ENCODE assay signal across 28 mouse cellular contexts in genomic region chr8:115562362-115562761, GRCm38 (mm10).
A peak's percentile ranks its signal among the peaks of the same experiment; 100 is the strongest.
DNase-seq lines count a peak whose midpoint lies in the region; ATAC-seq and TF ChIP-seq lines count a peak whose summit lies in the region.
"Had no signal": no experiment of that assay in that cellular context is flagged by ENCODE, and none has a peak within 500 bp of the region (broad histone marks: within the 10 kb centered on the region; RNA-seq: fewer than 3 reads in every experiment).

No protein-coding gene starts in this region.

- peak; percentile 21 for DNase-seq in forebrain, embryonic 11.5 days (ENCODE audit: low spot score)
- DNase-seq in forebrain, postnatal 0 days, result no peak
- DNase-seq in liver, adult 2 months (ENCODE audit: extremely low read depth, low read depth, low spot score), result peak; percentile 32
- DNase-seq in liver, result no peak
- peak; percentile 68 for DNase-seq in gastrocnemius, postnatal 25 days
- DNase-seq in urinary bladder, postnatal 25 days (ENCODE audit: low spot score), result no peak
- DNase-seq: adrenal gland, postnatal 10 days; cerebellum, adult 18-20 months; cerebellum, postnatal 14 days; heart, adult 11 months; heart, postnatal 10 days; kidney, adult 9 months; kidney, postnatal 25 days; lung, adult 18-20 months; lung, postnatal 10 days; retina, postnatal 1 day; right cerebral cortex, postnatal 25 days; thymus, postnatal 25 days had no signal

- TF ChIP-seq CTCF in forebrain, postnatal 0 days (IDR thresholded peaks at IDR 0.05; ENCODE audit: low read depth), result no peak
- no peak for TF ChIP-seq CTCF in liver, adult 2 months (IDR thresholded peaks at IDR 0.05; ENCODE audit: low read depth, low read length)
- TF ChIP-seq CTCF in small intestine, adult 2 months (IDR thresholded peaks at IDR 0.05; ENCODE audit: extremely low read depth, insufficient read length, insufficient replicate concordance, low read depth, low read length), result no peak

- no peak overlapping the region for H3K4me3 ChIP-seq in forebrain, embryonic 11.5 days (ENCODE audit: low read depth, low read length)
- H3K4me3 ChIP-seq in forebrain, postnatal 0 days (ENCODE audit: low read depth, low read length), result no peak overlapping the region
- no peak overlapping the region for H3K4me3 ChIP-seq in liver, adult 2 months (ENCODE audit: insufficient read depth, low read depth, low read length)
- H3K4me3 ChIP-seq in small intestine, adult 2 months (ENCODE audit: low read depth, low read length), result no peak overlapping the region
- H3K4me3 ChIP-seq in kidney, embryonic 16.5 days (ENCODE audit: low read length), result no peak overlapping the region
- H3K4me3 ChIP-seq: embryonic facial prominence, embryonic 15.5 days; forebrain, embryonic 15.5 days; heart, embryonic 12.5 days; hindbrain, embryonic 12.5 days; limb, embryonic 13.5 days; midbrain, embryonic 13.5 days; neural tube, embryonic 13.5 days; stomach, embryonic 15.5 days had no signal

- no peak overlapping the region for H3K27ac ChIP-seq in forebrain, embryonic 11.5 days (ENCODE audit: low read depth, low read length)
- no peak overlapping the region for H3K27ac ChIP-seq in forebrain, postnatal 0 days (ENCODE audit: low read depth, low read length)
- H3K27ac ChIP-seq in liver, adult 2 months (replicated peaks; ENCODE audit: insufficient read depth, low read depth, low read length), result no peak overlapping the region
- peak overlapping the region; percentile 96 for H3K27ac ChIP-seq in small intestine, adult 2 months (ENCODE audit: insufficient read depth, low read depth, low read length)
- no peak overlapping the region for H3K27ac ChIP-seq in kidney, embryonic 16.5 days (ENCODE audit: low read length)
- H3K27ac ChIP-seq: embryonic facial prominence, embryonic 15.5 days; forebrain, embryonic 15.5 days; hindbrain, embryonic 12.5 days; limb, embryonic 13.5 days; midbrain, embryonic 13.5 days; neural tube, embryonic 13.5 days; stomach, embryonic 15.5 days had no signal

- H3K27me3 ChIP-seq in forebrain, embryonic 11.5 days (ENCODE audit: control insufficient read depth, insufficient read depth, low read length), result no peaks in the 10 kb centered on the region
- H3K27me3 ChIP-seq in forebrain, postnatal 0 days (ENCODE audit: insufficient read depth, low read length), result no peaks in the 10 kb centered on the region
- H3K27me3 ChIP-seq in liver, adult 2 months (ENCODE audit: control insufficient read depth, insufficient read depth, low read length), result no peaks in the 10 kb centered on the region
- H3K27me3 ChIP-seq in small intestine, adult 2 months (ENCODE audit: control insufficient read depth, insufficient read depth, low read length), result no peaks in the 10 kb centered on the region
- H3K27me3 ChIP-seq in kidney, embryonic 16.5 days (ENCODE audit: insufficient read depth, low read length), result no peaks in the 10 kb centered on the region
- H3K27me3 ChIP-seq: embryonic facial prominence, embryonic 15.5 days; forebrain, embryonic 15.5 days; heart, embryonic 12.5 days; hindbrain, embryonic 12.5 days; limb, embryonic 13.5 days; midbrain, embryonic 13.5 days; neural tube, embryonic 13.5 days; stomach, embryonic 15.5 days had no signal

- TF ChIP-seq POLR2A in liver, adult 2 months (IDR thresholded peaks at IDR 0.05; ENCODE audit: extremely low read depth, insufficient read depth, low read length), result no peak
- TF ChIP-seq POLR2A in small intestine, adult 2 months (IDR thresholded peaks at IDR 0.05; ENCODE audit: low read depth, low read length), result no peak

- H3K9ac ChIP-seq in forebrain, embryonic 11.5 days (ENCODE audit: low read length), result no peak overlapping the region
- no peak overlapping the region for H3K9ac ChIP-seq in forebrain, postnatal 0 days
- H3K9ac ChIP-seq in liver, adult 2 months (ENCODE audit: low read depth, low read length), result no peak overlapping the region
- H3K9ac ChIP-seq in kidney, embryonic 16.5 days (replicated peaks; ENCODE audit: low read length), result no peak overlapping the region
- H3K9ac ChIP-seq: embryonic facial prominence, embryonic 15.5 days; forebrain, embryonic 15.5 days; heart, embryonic 12.5 days; hindbrain, embryonic 12.5 days; limb, embryonic 13.5 days; midbrain, embryonic 13.5 days; neural tube, embryonic 13.5 days; stomach, embryonic 15.5 days had no signal

- no peaks in the 10 kb centered on the region for H3K36me3 ChIP-seq in forebrain, embryonic 11.5 days (ENCODE audit: control insufficient read depth, insufficient read depth, low read length)
- H3K36me3 ChIP-seq in forebrain, postnatal 0 days (ENCODE audit: insufficient read depth), result no peaks in the 10 kb centered on the region
- H3K36me3 ChIP-seq in liver, adult 2 months (ENCODE audit: control insufficient read depth, insufficient read depth, low read length), result no peaks in the 10 kb centered on the region
- H3K36me3 ChIP-seq in small intestine, adult 2 months (ENCODE audit: control insufficient read depth, insufficient read depth, low read length), result no peaks in the 10 kb centered on the region
- H3K36me3 ChIP-seq in kidney, embryonic 16.5 days (ENCODE audit: insufficient read depth, low read length), result no peaks in the 10 kb centered on the region
- H3K36me3 ChIP-seq: embryonic facial prominence, embryonic 15.5 days; forebrain, embryonic 15.5 days; heart, embryonic 12.5 days; hindbrain, embryonic 12.5 days; limb, embryonic 13.5 days; midbrain, embryonic 13.5 days; neural tube, embryonic 13.5 days; stomach, embryonic 15.5 days had no signal

- H3K9me3 ChIP-seq in forebrain, embryonic 11.5 days (ENCODE audit: control insufficient read depth, low read length), result no peaks in the 10 kb centered on the region
- no peaks in the 10 kb centered on the region for H3K9me3 ChIP-seq in forebrain, postnatal 0 days (ENCODE audit: low read length)
- no peaks in the 10 kb centered on the region for H3K9me3 ChIP-seq in kidney, embryonic 16.5 days (ENCODE audit: low read length)
- H3K9me3 ChIP-seq: embryonic facial prominence, embryonic 15.5 days; forebrain, embryonic 15.5 days; heart, embryonic 12.5 days; hindbrain, embryonic 12.5 days; limb, embryonic 13.5 days; midbrain, embryonic 13.5 days; neural tube, embryonic 13.5 days; stomach, embryonic 15.5 days had no signal

- no peaks in the 10 kb centered on the region for H3K4me1 ChIP-seq in forebrain, embryonic 11.5 days (replicated peaks; ENCODE audit: control insufficient read depth, insufficient read depth, low read length)
- H3K4me1 ChIP-seq in forebrain, postnatal 0 days (ENCODE audit: insufficient read depth), result no peaks in the 10 kb centered on the region
- H3K4me1 ChIP-seq in liver, adult 2 months (ENCODE audit: control insufficient read depth, insufficient read depth, low read length), result peaks cover 4% of the 10 kb centered on the region
- H3K4me1 ChIP-seq in small intestine, adult 2 months (ENCODE audit: control insufficient read depth, insufficient read depth, insufficient read length, low read length), result peaks cover 31% of the 10 kb centered on the region; the same call in 1 of the 2 replicates
- no peaks in the 10 kb centered on the region; the same call in 1 of the 2 replicates for H3K4me1 ChIP-seq in kidney, embryonic 16.5 days (ENCODE audit: insufficient read depth, low read length)
- H3K4me1 ChIP-seq: embryonic facial prominence, embryonic 15.5 days; forebrain, embryonic 15.5 days; hindbrain, embryonic 12.5 days; limb, embryonic 13.5 days; midbrain, embryonic 13.5 days; neural tube, embryonic 13.5 days; stomach, embryonic 15.5 days had no signal

- 38% methylated on average over 4 of the region's 4 CpGs for WGBS in forebrain, embryonic 11.5 days
- WGBS in forebrain, postnatal 0 days, result 36% methylated on average over 4 of the region's 4 CpGs
- WGBS in liver, adult 2 months, result 28% methylated on average over 4 of the region's 4 CpGs
- WGBS in small intestine, adult 2 months, result 22% methylated on average over 4 of the region's 4 CpGs
- WGBS in kidney, embryonic 16.5 days, result 38% methylated on average over 4 of the region's 4 CpGs

- no peak for ATAC-seq in forebrain, embryonic 11.5 days (replicated peaks; ENCODE audit: low FRiP score)
- ATAC-seq in forebrain, postnatal 0 days, result no peak
- ATAC-seq in kidney, embryonic 16.5 days (ENCODE audit: low FRiP score, low TSS enrichment), result no peak
- ATAC-seq: forebrain, embryonic 15.5 days; midbrain, embryonic 13.5 days had no signal

- no peak overlapping the region for H3K4me2 ChIP-seq in forebrain, embryonic 11.5 days (ENCODE audit: low read depth, low read length, severe bottlenecking)
- H3K4me2 ChIP-seq in forebrain, postnatal 0 days (ENCODE audit: low read depth), result no peak overlapping the region
- no peak overlapping the region for H3K4me2 ChIP-seq in kidney, embryonic 16.5 days (replicated peaks; ENCODE audit: low read depth, low read length)
- H3K4me2 ChIP-seq: embryonic facial prominence, embryonic 15.5 days; forebrain, embryonic 15.5 days; hindbrain, embryonic 12.5 days; limb, embryonic 13.5 days; midbrain, embryonic 13.5 days; neural tube, embryonic 13.5 days; stomach, embryonic 15.5 days had no signal

- no peaks in the 10 kb centered on the region for H3K79me2 ChIP-seq in liver, adult 2 months (ENCODE audit: control insufficient read depth, insufficient read depth, low read length)

Comparison
In these comparisons a context has a peak if more than half of its experiments do, and no peak if none do; other contexts are left out.
1. DNase-seq: peak in forebrain, embryonic 11.5 days (single experiment), liver, adult 2 months (single experiment) and gastrocnemius, postnatal 25 days (single experiment); none in forebrain, postnatal 0 days (single experiment), liver (single experiment) and urinary bladder, postnatal 25 days (single experiment).